Mouse (Mus musculus): ENCODE data around the gene Dock8.

The Dock8 gene

GRCm38 (mm10) chr19:24999201-24999886 lies at the start of gene Dock8:
Gene Dock8 (plus strand): TSS chr19:24999534.
- peak; percentile 80 for DNase-seq

DNA sequence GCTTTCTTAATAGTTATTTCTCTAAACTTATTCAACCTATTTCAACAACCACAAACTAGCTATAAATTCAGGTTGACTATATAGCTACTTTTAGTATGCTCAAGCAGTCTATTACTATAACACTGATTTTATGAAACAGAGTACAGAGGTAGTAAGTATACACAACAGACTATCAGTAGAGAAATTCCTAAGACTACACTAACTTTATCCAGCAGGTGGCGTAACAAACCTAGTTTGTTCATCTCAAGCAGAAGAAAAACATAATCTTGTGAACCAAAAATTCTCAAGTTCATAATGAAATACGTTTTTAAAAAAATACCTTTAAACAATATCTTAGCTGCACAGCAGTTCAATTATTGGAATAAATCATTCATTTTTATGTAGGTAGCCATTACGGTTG lies 40.8 kb upstream of the Dock8 start:
- no peak for DNase-seq

GRCm38 (mm10) chr19:24961172-24961962 lies 38.0 kb upstream of the Dock8 start, which contains the start of gene Cbwd1:
Gene Cbwd1 (minus strand): TSS chr19:24961610.
- peak; percentile 98 for DNase-seq

- DNase-seq: no peak
Observed at GRCm38 (mm10) chr19:24966203-24966602, 33.1 kb upstream of the Dock8 start.

DNA sequence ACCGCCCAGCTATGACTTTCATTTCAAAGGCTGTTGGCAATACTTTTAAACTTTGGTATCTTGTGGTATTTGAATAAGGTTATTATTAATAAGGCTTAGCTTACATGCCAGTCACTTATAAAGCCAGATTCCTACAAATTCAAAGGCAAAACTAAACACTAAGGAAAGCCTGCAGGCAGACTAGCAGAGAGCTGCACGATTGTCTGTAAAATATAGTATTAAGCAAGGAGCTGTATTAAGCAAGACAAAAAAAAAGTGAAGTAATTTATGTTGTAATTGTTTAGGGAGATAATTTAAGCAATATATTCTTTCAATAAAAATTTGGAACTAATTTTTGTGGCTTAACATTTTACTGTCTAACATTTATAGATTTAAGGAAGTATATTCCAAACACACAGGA lies 32.4 kb upstream of the Dock8 start:
- no peak for DNase-seq

- no peak for DNase-seq
Observed at GRCm38 (mm10) chr19:24971307-24971706, 28.0 kb upstream of the Dock8 start.

- no peak for DNase-seq
Observed at GRCm38 (mm10) chr19:24972701-24973390, 26.5 kb upstream of the Dock8 start.

DNA sequence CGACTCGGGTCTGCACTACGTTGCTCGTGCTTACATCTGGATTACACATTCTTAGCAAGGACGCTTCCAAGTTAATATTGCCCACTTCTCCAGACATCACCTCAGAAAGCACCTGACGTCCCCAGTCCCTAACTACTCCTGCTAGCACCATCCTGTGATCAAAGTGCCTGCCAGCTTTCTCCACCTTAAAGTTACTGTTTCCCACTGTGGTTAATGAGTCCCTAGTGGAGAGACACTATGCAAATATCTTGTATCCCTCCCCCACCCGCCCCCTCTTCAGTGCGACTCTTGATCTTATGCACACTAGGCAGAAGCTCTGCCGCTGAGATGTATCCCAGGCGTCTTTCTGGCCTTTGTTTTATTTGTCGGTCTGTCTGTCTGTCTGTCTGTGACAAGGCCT lies 21.3 kb upstream of the Dock8 start:
- DNase-seq: no peak

- DNase-seq: no peak
Observed at GRCm38 (mm10) chr19:24978852-24979842, 20.2 kb upstream of the Dock8 start.

DNA sequence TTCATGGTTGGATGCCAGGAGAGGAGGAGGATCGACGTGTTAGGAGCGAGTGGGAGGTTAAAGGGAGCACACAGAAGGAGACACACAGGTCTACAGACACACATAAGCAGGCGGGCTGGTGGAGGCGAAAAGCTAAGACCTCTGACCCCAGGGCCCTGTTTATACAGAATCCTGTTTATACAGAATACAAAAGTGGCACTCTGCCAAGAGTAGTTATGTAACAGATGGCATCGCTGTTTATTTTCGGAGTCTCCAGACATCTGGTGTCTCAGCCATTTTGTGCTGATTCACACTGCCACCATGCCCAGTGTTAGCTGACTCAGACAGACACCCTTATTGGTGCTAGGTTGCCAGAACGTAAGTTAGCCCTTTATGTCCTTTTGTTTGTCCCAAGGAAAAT lies 18.0 kb upstream of the Dock8 start:
- DNase-seq: no peak

DNA sequence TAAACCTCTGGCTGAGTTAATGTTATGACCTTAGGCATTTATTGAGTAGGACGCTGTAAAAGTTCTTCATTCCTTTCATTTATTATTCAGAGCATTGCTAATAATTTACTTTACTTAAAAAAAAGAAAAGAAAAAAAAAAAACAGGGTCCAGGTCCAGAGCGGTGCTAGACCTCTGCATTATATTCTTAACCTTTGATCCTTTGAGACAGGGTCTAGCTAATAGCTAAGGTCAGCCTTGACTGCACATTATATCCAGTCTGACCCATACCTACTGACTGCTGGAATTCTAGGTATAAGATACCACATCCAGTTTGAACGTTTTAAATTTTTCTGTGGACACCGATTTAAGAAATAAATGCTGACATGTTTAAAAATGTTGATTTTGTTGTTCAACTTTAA lies 16.3 kb upstream of the Dock8 start:
- no peak for DNase-seq

- no peak for DNase-seq
Observed at GRCm38 (mm10) chr19:24983857-24984498, 15.4 kb upstream of the Dock8 start.

DNA sequence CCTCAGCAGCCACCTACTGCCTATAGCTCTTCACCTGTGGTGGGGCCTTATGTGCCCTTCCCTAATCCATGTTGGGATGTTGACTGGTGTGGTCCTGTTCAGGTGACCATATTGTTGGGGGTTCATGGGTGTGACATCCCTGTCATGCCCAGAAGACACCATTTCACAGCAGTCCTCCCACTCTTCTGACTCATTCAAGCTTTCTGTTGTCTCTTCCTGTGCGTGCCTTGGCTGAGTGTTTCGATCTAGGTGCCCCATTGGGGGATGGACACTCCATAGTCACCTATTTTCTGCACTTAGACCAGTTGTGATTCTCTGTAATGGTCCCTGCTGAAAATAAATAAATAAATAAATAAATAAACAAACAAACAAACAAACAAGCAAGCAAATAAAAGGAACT lies 14.3 kb upstream of the Dock8 start:
- no peak for DNase-seq

DNA sequence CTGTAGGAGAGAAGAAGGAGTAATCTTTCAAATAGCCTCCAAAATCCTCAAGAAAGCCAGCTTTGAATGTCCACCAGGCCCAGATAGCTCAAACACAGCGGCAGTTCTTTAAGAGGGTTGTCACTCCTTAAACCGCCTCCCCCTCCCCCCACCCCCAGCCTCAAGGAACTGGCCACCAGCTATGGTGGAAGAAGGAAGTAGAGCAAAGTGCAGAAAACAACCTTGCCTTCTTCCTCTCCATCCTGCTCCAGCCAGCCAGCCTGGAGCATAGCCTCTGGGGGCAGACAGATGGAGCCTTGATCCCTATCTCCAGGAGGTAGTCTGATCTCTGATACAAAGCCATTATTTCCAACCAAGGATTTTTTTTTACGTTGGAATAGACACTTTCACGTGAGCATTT lies 12.0 kb upstream of the Dock8 start:
- no peak for DNase-seq

GRCm38 (mm10) chr19:24988831-24989230 lies 10.5 kb upstream of the Dock8 start:
- no peak for DNase-seq

DNA sequence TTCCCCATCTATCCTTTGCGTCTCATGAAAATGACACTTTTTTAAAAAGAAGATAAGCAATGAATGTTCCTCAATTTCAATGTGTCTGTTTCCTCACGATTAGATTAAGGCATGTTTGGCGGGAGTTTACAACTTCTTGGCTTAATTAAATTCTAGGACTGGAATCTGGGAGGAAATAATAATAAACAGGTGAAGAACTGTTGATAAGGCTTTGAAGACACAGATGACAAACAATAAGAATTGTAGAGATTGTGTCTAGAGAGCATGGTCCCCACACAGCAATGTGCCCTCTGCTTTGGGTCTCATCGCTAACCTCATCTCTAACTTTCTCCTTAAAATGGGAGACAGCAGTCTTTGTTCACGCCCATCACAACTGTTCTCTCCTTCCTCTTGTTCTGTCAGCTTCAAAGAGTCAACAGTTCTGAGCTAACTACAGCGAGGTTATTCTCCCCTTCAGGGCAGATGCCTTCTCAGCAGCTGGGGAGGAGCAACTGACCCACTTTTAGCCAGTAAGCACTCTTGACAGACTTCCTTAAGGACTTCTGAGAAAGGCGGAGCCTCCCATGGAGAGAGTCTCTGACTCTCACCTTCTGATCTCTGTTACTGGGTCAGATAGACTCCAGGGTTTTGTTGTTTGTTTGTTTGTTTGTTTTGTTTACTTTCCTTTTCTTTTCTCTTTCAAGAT lies 9.1 kb upstream of the Dock8 start:
- DNase-seq: peak; percentile 61

DNA sequence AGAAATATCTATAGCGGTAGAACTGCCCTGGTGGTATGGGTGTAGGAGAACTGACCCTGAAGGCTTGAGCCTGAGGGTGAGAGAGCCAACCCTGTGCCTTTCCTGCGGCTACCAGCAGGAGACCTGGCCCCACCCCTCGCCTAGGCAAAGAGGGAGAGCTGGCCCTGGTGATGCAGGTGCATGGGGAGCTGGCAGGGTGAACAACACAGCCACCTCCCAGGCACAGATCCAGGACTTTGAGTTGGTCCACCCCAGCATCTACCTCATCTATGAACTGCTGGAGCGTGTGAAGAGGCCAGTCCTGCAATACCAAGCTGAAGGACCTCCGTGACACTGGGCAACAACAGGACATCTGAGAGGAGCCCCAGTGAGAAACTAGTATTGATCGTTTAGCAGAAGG lies 5.8 kb upstream of the Dock8 start:
- DNase-seq: no peak

DNA sequence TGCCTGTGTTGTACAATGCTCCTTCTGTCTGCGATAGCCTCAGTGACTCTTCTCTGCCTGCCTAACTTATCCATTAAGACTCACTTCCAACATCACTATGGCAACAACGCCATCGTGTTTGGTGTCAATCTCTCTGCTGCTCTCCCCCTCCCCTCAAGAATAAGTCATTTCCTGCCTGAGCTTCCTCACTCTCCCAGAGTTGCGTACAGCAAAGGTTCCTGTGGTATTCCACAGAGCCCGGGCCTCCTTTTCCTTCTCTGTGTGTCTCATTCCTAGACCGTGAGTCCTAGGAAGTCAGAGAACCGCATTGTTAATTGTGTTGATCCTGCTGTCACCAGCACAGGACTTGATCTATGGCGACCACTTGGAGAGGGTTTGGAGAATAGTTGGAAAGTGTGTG lies 4.4 kb upstream of the Dock8 start:
- no peak for DNase-seq

DNA sequence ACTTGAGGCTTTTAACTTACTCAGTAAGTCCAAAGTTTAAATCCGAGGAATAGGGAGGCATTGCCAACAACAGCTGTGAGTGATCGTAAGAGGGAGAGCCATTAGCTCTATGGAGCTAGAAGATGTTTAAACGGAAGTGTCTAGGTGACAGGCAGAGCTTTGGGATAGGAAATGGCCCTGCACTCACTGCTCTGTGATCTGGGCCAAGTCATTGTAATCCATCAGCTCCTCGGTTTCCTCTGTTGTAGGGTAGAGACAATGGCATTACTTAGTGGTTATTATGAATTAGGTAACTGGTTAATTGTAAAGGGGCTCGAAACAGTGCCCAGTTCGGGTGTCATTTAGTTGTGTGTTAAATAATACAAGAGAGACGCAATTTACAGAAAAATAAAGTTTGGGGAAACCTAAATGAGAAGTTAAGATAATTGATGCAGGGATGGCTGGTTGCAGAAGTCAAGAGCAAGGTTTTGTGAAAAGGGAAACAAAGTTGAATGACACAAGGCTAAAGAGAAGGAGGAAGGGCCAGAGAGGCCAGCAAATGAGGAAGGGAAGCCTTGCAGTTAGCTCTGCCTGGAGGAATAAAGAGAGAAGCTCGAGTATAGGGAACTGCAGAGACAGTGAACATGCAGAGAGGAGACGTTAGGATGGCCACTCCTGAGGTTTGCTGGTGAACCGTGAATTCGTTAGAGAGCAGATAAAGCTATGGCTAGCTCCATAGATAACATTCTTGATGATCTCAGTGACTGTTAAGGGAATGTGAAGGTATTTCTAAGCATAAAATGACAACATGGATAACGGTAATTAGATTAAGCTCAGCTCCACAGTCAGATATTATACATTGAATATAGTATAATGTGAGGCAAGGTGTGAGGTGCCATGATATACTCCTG lies 2.3 kb upstream of the Dock8 start:
- no peak for DNase-seq

- DNase-seq: no peak
Observed at GRCm38 (mm10) chr19:24998561-24998960, 773 bp upstream of the Dock8 start.
